Mouse (Mus musculus) 3134 (cell line): Measurements from ENCODE around the gene Zbtb38.
"Not testable (repeated sequence)": the region's sequence is repeated elsewhere in the genome, so short reads cannot be mapped to it uniquely, and the experiment has no call there.

Experiments used
- DNase-seq: peaks from one replicate; pipeline ENCODE4 v3.0.0-alpha.2; 2011; ENCODE audit warnings: low spot score; ENCODE audit not compliant: insufficient read length; ENCODE audit errors: extremely low read depth

Zbtb38 gene

GRCm38 (mm10) chr9:96649362-96649761 lies 103.3 kb downstream of the Zbtb38 start:
- DNase-seq, result no peak

DNA sequence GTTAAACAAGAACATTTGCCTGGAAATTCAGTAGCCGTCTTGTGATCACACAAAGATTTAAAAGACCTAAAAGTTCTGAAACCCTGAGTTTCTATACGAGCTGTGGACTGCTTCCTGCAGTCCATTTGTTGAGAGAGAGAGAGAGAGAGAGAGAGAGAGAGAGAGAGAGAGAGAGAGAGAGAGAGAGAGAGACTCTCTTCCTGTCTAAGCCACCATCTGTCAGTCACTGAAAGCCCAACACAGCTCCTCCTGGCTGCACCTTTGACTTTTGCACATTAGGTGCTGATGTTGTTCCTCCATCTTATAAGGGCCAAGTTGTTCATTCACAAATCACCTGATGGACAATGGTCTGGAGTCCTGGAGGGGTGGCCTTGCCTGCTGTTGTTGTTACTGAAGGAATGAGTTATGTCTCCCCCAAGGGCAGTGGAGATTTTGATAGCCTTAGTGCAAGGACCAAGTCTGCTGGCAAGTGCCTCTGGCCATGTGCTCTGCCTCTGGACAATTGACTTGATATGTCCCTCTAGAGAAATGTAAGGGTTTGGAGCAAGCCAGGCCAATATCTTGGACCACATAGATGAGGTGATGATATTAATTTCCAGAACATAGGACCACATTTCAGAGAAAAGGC lies 105.8 kb downstream of the Zbtb38 start:
- no peak for DNase-seq

- DNase-seq, result no peak
Measured at GRCm38 (mm10) chr9:96644840-96645239, 107.8 kb downstream of the Zbtb38 start.

- not testable (repeated sequence) for DNase-seq
Measured at GRCm38 (mm10) chr9:96644002-96644401, 108.6 kb downstream of the Zbtb38 start.

DNA sequence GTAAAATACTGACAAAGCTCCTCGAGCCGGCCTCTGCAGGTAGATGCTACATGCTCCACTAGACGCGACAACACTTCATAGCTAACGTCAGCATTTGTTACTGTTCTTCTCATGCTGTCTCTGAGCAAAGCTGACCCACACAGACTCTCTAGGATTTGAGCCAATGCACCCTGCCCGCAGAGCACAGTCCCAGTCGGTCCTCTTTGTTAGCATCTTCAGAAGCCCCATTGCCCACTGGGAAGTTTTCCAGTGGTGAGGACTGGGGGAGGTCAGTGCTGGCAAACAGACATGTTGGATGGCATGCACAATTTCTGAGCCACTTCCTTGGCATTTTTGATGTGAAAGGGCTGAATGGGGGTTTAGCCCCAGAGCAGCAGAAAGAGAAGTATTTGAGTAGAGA lies 113.2 kb downstream of the Zbtb38 start:
- DNase-seq, result no peak

DNA sequence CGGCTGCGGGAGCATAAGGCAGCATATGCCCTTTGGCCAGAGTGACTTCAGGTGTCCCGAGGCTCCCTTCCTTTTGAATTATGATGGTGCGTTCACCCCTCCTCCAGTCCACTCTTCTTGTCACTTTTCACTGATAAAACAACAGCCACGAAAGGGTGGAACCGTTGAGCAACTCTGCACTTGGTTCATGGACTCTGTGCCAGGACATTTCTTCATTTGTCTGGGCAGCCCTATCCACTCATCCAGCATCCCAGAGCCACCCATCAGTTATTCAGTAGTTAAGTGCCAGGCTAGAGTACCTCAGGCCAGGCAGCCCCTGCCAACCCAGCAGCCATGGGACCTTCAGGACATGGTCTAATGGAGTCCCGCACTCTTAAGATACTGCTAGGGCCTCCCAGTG lies 114.1 kb downstream of the Zbtb38 start:
- DNase-seq, result no peak

DNA sequence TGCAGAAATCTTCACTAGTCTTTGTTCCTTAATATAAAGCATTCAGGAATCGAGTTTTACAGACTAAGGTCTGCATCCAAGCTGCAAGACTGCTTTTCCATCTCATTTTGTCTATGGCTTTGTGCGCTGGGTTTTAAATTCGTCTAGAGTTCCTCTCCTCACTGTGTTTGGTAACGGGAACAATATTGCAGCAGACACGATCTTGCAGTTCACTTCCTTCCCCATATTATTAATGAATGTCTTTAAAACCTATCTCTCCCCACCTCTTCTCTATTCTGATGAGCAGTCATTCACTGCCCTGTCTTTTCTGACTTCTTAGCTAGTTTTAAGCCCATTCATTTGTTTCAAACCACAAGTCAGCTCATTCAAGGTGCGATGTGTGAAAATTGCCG lies 115.5 kb downstream of the Zbtb38 start:
- no peak for DNase-seq

DNA sequence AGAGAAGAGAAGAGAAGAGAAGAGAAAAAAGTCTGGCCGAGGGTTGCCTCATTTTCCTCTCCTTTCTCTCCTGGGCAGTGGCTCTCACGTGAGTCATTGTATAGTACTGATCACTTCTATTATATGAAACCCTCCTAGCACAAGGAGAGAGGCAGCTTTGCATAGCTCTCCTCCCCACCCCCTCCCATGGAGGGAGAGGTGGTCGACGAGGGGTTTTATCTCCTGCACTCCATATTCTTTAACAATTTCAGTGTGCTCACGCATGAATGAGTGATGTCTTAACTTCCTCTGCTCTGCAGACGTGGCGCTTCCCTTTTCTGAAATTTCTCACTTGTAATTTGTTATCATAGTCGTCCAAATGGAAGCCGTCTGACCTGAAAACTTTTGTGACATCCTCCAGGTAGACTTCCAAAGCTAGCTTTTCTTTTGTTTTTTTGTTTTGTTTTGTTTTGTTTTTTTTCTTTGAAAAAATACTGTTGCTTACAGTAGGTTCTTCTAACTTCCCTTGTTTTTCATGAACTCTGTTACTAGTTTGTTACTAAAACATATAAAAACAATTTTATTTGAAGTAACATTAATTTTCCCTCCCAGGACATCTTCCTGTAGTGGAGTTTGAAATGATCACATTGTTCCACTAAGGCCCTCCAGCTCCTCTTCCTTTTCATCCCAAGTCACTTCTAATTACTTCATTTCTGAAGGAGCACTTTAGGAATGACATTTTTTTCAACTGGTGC lies 116.0 kb downstream of the Zbtb38 start:
- no peak for DNase-seq

DNA sequence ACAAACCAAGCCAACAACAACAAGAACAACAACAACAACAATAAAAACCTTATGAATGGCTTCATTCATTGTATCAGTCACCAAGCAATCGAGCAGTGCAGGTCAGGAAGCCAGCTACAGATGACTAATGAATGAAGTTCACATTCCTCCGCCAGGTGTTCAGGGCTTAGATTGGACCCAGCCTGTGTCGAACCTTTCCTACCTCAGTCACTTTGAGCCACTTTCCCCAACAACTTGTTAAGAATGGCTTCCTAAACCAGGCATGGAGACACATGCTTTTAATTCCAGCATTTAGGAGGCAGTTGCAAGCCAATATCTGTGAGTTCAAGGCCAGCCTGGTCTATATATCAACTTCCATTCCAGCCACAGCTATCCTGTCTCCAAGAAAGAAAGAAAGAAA lies 116.7 kb downstream of the Zbtb38 start:
- DNase-seq, result no peak

GRCm38 (mm10) chr9:96635176-96635575 lies 117.5 kb downstream of the Zbtb38 start:
- no peak for DNase-seq

DNA sequence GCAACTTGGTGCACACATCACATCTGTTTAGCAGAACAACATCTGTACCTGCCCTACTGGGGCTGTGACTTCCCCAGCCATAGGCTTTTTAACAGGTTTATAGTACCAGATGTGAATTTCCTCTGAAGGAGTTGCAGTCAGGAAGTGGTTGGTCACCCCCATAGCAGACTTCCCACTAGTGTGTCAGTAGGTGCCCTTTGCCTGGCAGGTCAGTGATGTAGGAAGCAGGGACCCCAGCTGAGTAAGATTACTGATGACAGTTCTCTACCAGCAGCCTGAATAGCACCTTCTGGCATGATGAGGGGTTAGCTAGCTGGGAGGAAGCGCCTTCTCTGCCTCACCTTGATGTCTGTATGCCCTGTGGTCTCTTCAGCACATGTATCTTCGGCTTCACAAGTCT lies 118.9 kb downstream of the Zbtb38 start:
- DNase-seq, result no peak
